Mouse (Mus musculus) CH12.LX (cell line): ENCODE results near the gene Zfp93. TPM values are rescaled to one million over a fixed set of nuclear protein-coding genes. Genes with fewer than 3 reads are reported as not detected.

ENCODE experiments used
- DNase-seq: peaks from one replicate; pipeline ENCODE4 v3.0.0-alpha.2; 2013; ENCODE audit errors: extremely low read depth
- H3K27ac ChIP-seq: 2 replicates; pipeline ENCODE4 v1.5.1; 2012; ENCODE audit warnings: low read depth, mild to moderate bottlenecking, control low read depth, moderate library complexity; ENCODE audit not compliant: insufficient read depth
- H3K27me3 ChIP-seq: replicated peaks from 2 replicates; pipeline ENCODE3; 2012; ENCODE audit warnings: inconsistent platforms
- H3K36me3 ChIP-seq, 2 experiments: replicated peaks in 1 of 2; 2 replicates each; pipeline versions ENCODE3 to v1.6.1; 2012; ENCODE audit warnings: inconsistent platforms in 1 of 2, low read length in 1 of 2, mild to moderate bottlenecking in 1 of 2, mixed read lengths in 1 of 2, moderate library complexity in 1 of 2; ENCODE audit not compliant: control insufficient read depth in 1 of 2, insufficient read depth in 1 of 2
- H3K4me1 ChIP-seq, 2 experiments: 2 replicates each; pipeline ENCODE4 v1.6.1; 2012; ENCODE audit warnings: inconsistent platforms in 1 of 2, moderate library complexity in 1 of 2; ENCODE audit not compliant: insufficient read depth in 2 of 2, control insufficient read depth in 1 of 2
- H3K4me2 ChIP-seq: 2 replicates; pipeline ENCODE4 v1.6.1; 2012; ENCODE audit warnings: low read depth, mild to moderate bottlenecking, control low read depth; ENCODE audit not compliant: poor library complexity, insufficient read depth, severe bottlenecking
- H3K4me3 ChIP-seq, 3 experiments: fragments of 150-350 bp in 1 of 3; sonication (generic) in 1 of 3; replicated peaks in 1 of 3; 2 replicates each; pipeline versions ENCODE3 to v1.5.1; 2011 to 2012; ENCODE audit warnings: low read depth in 2 of 3, low read length in 2 of 3, mild to moderate bottlenecking in 2 of 3, moderate library complexity in 2 of 3, control low read depth in 1 of 3, improper control_type of control experiment in 1 of 3, inconsistent platforms in 1 of 3, mixed read lengths in 1 of 3; ENCODE audit not compliant: poor library complexity in 1 of 3
- H3K79me2 ChIP-seq: replicated peaks from 2 replicates; pipeline ENCODE4 v1.6.1; 2012; ENCODE audit warnings: mild to moderate bottlenecking, moderate library complexity; ENCODE audit not compliant: control insufficient read depth, poor library complexity, insufficient read depth, severe bottlenecking; ENCODE audit errors: extremely low read depth
- H3K9ac ChIP-seq: 2 replicates; pipeline ENCODE4 v1.6.1; 2012; ENCODE audit warnings: low read depth, mild to moderate bottlenecking, control low read depth, moderate library complexity; ENCODE audit not compliant: insufficient read depth
- H3K9me3 ChIP-seq: replicated peaks from 2 replicates; pipeline ENCODE3; 2012; ENCODE audit warnings: low read length, inconsistent platforms, mixed read lengths
- CTCF ChIP-seq, 2 experiments: IDR thresholded peaks in 1 of 2; conservative IDR thresholded peaks in 1 of 2; 2 replicates each; pipeline ENCODE4 v1.5.1; 2011 to 2012; ENCODE audit warnings: low read depth in 2 of 2, low read length in 2 of 2, improper control_type of control experiment in 1 of 2, inconsistent platforms in 1 of 2, mild to moderate bottlenecking in 1 of 2, moderate library complexity in 1 of 2
- E2F4 ChIP-seq: IDR thresholded peaks from 2 replicates; pipeline ENCODE4 v1.6.1; 2011; ENCODE audit warnings: low read depth, low read length, improper control_type of control experiment; ENCODE audit not compliant: insufficient replicate concordance
- ELF1 ChIP-seq: IDR thresholded peaks from 2 replicates; pipeline ENCODE4 v1.6.1; 2014; ENCODE audit warnings: low read depth, mild to moderate bottlenecking, inconsistent platforms, low read length, improper control_type of control experiment
- EP300 ChIP-seq: IDR thresholded peaks from 2 replicates; pipeline ENCODE4 v1.6.1; 2011; ENCODE audit warnings: low read length, improper control_type of control experiment
- IRF4 ChIP-seq: IDR thresholded peaks from 2 replicates; pipeline ENCODE4 v1.6.1; 2014; ENCODE audit warnings: low read depth, mild to moderate bottlenecking, inconsistent platforms, low read length, improper control_type of control experiment
- JUN ChIP-seq: IDR thresholded peaks from 2 replicates; pipeline ENCODE4 v1.6.1; 2011; ENCODE audit warnings: low read depth, mild to moderate bottlenecking, low read length, improper control_type of control experiment, moderate library complexity; ENCODE audit not compliant: insufficient read depth
- KAT2A ChIP-seq: IDR thresholded peaks from 2 replicates; pipeline ENCODE4 v1.6.1; 2012; ENCODE audit warnings: low read length, improper control_type of control experiment, inconsistent platforms; ENCODE audit not compliant: insufficient replicate concordance
- MAFK ChIP-seq: IDR thresholded peaks from 2 replicates; pipeline ENCODE4 v1.6.1; 2011; ENCODE audit warnings: low read length, improper control_type of control experiment; ENCODE audit not compliant: insufficient replicate concordance
- MXI1 ChIP-seq: IDR thresholded peaks from 2 replicates; pipeline ENCODE4 v1.6.1; 2011; ENCODE audit warnings: mild to moderate bottlenecking, low read depth, low read length, improper control_type of control experiment
- PAX5 ChIP-seq: IDR thresholded peaks from 2 replicates; pipeline ENCODE4 v1.6.1; 2012; ENCODE audit warnings: low read length, inconsistent platforms, mixed read lengths
- RCOR1 ChIP-seq: conservative IDR thresholded peaks from 2 replicates; pipeline ENCODE4 v1.6.1; 2012; ENCODE audit warnings: low read depth, mild to moderate bottlenecking, inconsistent platforms, low read length, improper control_type of control experiment
- SMC3 ChIP-seq: IDR thresholded peaks from 2 replicates; pipeline ENCODE4 v1.6.1; 2011; ENCODE audit warnings: low read depth, low read length, improper control_type of control experiment
- USF1 ChIP-seq: IDR thresholded peaks from 2 replicates; pipeline ENCODE4 v1.6.1; 2014; ENCODE audit warnings: low read depth, mild to moderate bottlenecking, inconsistent platforms, low read length, improper control_type of control experiment
- ZKSCAN1 ChIP-seq: IDR thresholded peaks from 2 replicates; pipeline ENCODE4 v1.6.1; 2012; ENCODE audit warnings: low read depth, inconsistent platforms, low read length, improper control_type of control experiment, borderline replicate concordance
- ZMIZ1 ChIP-seq: IDR thresholded peaks from 2 replicates; pipeline ENCODE4 v1.6.1; 2012; ENCODE audit warnings: low read depth, mild to moderate bottlenecking, inconsistent platforms, low read length, improper control_type of control experiment
- dilution Hi-C: fragments of 300-500 bp; cut with MboI; formaldehyde crosslinking; loops from 2 replicates; pipeline ENCODE4 v1.14.3; 2020; ENCODE audit warnings: low sequenced_read_pairs; ENCODE audit not compliant: extremely low pct_unique_long_range_greater_than_20kb, extremely low pct_ligation_motif_present
- in situ Hi-C: fragments of 300-500 bp; cut with MboI; formaldehyde crosslinking; loops from 3 replicates; pipeline ENCODE4 v1.14.3; 2019; ENCODE audit warnings: low sequenced_read_pairs, low pct_ligation_motif_present, low pct_unique_long_range_greater_than_20kb, mixed read lengths
- polyA plus RNA-seq: library from polyadenylated mRNA; unstranded; fragments of >175 nt; gene quantifications from 2 replicates; pipeline ENCODE4 v1.2.1, GENCODE M21; 2012; ENCODE audit warnings: low read depth; ENCODE audit not compliant: insufficient read length
- total RNA-seq, 2 experiments: library from RNA; depleted of rRNA; stranded (reverse); fragments of 300-350 nt in 1 of 2; fragments of >200 nt in 1 of 2; gene quantifications; 2 replicates each; pipeline ENCODE4 v1.2.3; 2012 to 2014

Zfp93 gene
- total and polyA plus RNA-seq, 3 experiments = 0.11 to 0.30 (median 0.21) TPM

DNA sequence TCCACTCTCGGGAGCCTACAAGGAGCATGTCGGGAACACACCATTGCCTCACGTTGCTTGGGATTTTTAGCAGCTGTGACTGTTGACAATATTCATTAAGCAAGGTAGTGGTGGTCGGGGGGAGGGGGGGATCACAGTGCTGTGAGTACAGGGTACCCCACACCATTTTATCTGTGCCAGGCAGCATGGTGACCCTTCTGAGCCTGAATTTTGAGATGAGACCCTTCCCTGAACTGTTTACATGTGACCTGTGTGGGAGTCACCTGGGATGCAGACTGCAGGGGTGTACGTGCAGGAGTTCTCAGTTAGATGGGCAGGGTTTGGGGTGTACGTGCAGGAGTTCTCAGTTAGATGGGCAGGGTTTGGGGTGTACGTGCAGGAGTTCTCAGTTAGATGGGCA, 26.2 kb downstream of the Zfp93 start:
- H3K27ac ChIP-seq = no peak overlapping the region
- in situ Hi-C loops = loop anchor here (10.0 kb wide), 1 partner anchor 142 kb away; no protein-coding TSS in a partner anchor
- H3K4me3 ChIP-seq = no peak overlapping the region
- H3K4me2 ChIP-seq = no peak overlapping the region
- dilution Hi-C loops = no loop called here
- TF ChIP-seq SMC3 (no peak), E2F4 (no peak), IRF4 (no peak), JUN (no peak), ZMIZ1 (no peak), USF1 (no peak), KAT2A (no peak), ELF1 (no peak), CTCF (conservative IDR thresholded peaks at IDR 0.05 in 1 of 2, IDR thresholded peaks at IDR 0.05 in 1 of 2; ENCODE audit: low read depth in 2 of 2, low read length in 2 of 2) (no peak), EP300 (no peak), MAFK (no peak), RCOR1 (no peak), MXI1 (no peak), PAX5 (no peak), ZKSCAN1 (no peak)
- no peaks in the 10 kb centered on the region for H3K79me2 ChIP-seq
- peaks cover 3 to 56% of the 10 kb centered on the region in 2 experiments for H3K36me3 ChIP-seq
- H3K4me1 ChIP-seq = no peaks in the 10 kb centered on the region
- H3K9me3 ChIP-seq = no peaks in the 10 kb centered on the region
- no peak for DNase-seq
- no peak overlapping the region for H3K9ac ChIP-seq
- H3K27me3 ChIP-seq = no peaks in the 10 kb centered on the region

DNA sequence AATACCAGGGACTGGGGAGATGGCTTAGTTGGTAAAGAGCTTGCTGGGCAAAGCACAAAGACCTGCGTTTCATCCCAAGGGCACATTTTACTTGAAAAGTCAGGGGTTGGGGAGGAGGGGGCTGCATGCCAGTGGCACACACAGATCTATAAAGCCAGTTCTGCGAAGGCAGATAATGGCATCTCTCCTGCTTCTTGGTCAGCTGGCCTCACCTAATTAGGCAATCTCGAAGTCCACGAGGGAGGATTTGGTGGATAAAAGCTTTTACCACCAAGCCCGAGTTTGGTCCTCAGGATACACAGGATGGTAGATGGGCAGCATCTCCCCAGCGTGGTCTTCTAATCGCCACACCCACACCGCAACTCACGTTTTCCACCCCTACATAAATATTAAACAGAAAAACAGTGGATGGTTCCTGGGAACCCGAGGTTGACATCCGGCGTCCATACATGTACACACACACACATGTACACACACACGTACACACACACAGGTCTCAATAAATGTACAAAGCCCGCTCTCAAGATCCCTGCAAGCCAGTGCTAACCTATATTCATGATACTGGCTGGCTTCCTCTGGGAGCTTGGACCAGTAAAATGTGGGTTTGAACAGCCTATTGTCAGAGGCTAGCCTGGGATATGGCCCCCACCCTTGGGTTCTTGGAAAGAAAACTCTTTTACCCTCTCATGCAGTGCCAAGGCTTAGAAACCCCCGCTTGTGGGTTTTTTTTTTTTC, 27.3 kb downstream of the Zfp93 start:
- Histone ChIP-seq H3K9me3 (no peaks in the 10 kb centered on the region), H3K36me3 (peaks cover 9 to 56% of the 10 kb centered on the region in 2 experiments), H3K4me3 (no peak overlapping the region)
- dilution Hi-C loops (no loop called here), in situ Hi-C loops (loop anchor here (10.0 kb wide), 1 partner anchor 143 kb away; no protein-coding TSS in a partner anchor)
- TF ChIP-seq IRF4 = no peak
- TF ChIP-seq, all 38 proteins: peak for 0
- Histone ChIP-seq H3K27me3 (no peaks in the 10 kb centered on the region), H3K4me1 (no peaks in the 10 kb centered on the region), H3K27ac (no peak overlapping the region), H3K4me2 (no peak overlapping the region), H3K9ac (no peak overlapping the region), H3K79me2 (no peaks in the 10 kb centered on the region)
- DNase-seq = no peak
